Mouse (Mus musculus) NIH3T3 (cell line): ENCODE data around the gene Nbr1.
"Not testable (repeated sequence)": the region's sequence is repeated elsewhere in the genome, so short reads cannot be mapped to it uniquely, and the experiment has no call there.

Experiments used
- DNase-seq: peaks from one replicate; pipeline ENCODE4 v3.0.0-alpha.2; 2012; ENCODE audit warnings: low read depth

Gene Nbr1

GRCm38 (mm10) chr11:101620022-101620655 is 68.2 kb downstream of the Nbr1 start:
- DNase-seq = not testable (repeated sequence)

GRCm38 (mm10) chr11:101626649-101626994 is 74.7 kb downstream of the Nbr1 start:
- no peak for DNase-seq

GRCm38 (mm10) chr11:101626995-101627856 is 75.3 kb downstream of the Nbr1 start, which contains the start of gene Rdm1:
Rdm1 (plus strand) TSS chr11:101627195.
- peak; percentile 91 for DNase-seq

GRCm38 (mm10) chr11:101627857-101628559 is 76.1 kb downstream of the Nbr1 start:
- peak; percentile 97 for DNase-seq

GRCm38 (mm10) chr11:101628733-101629417 is 76.9 kb downstream of the Nbr1 start:
- peak; percentile 29 for DNase-seq
